Mouse (Mus musculus): ENCODE data around the gene Gse1. TPM values are rescaled to one million over a fixed set of nuclear protein-coding genes. Genes with fewer than 3 reads are reported as not detected.
A peak's percentile ranks its signal among the peaks of the same experiment; 100 is the strongest.

Gene Gse1
- polyA plus RNA-seq, 1 experiment = 14.7 TPM

DNA sequence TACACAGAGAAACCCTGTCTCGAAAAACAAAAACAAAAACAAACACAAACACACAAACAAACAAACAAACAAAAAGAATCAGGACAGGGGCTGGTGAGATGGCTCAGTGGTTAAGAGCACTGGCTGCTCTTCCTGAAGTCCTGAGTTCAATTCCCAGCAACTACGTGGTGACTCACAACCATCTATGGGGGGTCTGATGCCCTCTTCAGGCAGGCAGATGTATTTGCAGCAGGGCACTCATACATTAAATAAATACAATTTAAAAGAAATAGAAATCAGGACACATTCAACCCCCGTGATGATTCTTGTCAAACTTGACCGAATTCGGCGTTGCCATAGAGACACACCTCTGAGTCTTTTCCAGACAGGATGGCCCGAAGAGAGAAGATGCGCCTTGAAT is 20.9 kb upstream of the Gse1 start:
- Histone ChIP-seq H3K79me2 (ENCODE audit: control insufficient read depth, insufficient read depth) (no peaks in the 10 kb centered on the region), H3K36me3 (ENCODE audit: control insufficient read depth, insufficient read depth) (no peaks in the 10 kb centered on the region), H3K27me3 (ENCODE audit: control insufficient read depth, insufficient read depth, insufficient read length) (no peaks in the 10 kb centered on the region), H3K4me2 (ENCODE audit: low read depth) (no peak overlapping the region), H3ac (ENCODE audit: control insufficient read depth, insufficient read length) (no peak overlapping the region), H3K4me3 (no peak overlapping the region)
- TF ChIP-seq MYOD1 (IDR thresholded peaks at IDR 0.05; ENCODE audit: control insufficient read depth in 1 of 3, insufficient read length in 2 of 3, low read depth in 2 of 3) (no peak), REST (IDR thresholded peaks at IDR 0.05; ENCODE audit: insufficient read depth, insufficient read length) (no peak), POLR2A (IDR thresholded peaks at IDR 0.05; ENCODE audit: insufficient read length, low read depth) (no peak), MAX (IDR thresholded peaks at IDR 0.05; ENCODE audit: low read depth) (no peak)

DNA sequence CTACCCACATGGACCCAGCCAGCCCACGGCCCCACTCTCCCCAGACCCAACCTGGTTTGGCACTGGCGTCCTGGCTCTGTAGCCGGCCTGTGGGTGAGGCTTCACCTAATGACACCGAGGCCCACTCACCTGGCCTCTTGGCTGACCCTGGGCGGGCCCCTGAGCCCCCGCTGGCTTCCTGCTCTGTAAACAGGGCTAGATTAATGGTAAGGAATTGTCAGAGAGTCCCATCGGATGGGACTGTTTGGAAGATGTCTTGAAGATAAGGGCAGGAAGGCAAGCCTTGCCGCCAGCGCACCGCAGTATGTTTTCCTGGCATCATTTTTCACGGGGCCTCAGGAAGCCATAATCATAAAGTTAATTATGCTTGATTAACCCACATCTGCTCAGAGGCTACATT is 20.1 kb upstream of the Gse1 start:
- Histone ChIP-seq H3K4me3 (no peak overlapping the region), H3K27me3 (ENCODE audit: control insufficient read depth, insufficient read depth, insufficient read length) (no peaks in the 10 kb centered on the region), H3K36me3 (ENCODE audit: control insufficient read depth, insufficient read depth) (no peaks in the 10 kb centered on the region), H3K4me2 (ENCODE audit: low read depth) (no peak overlapping the region), H3ac (ENCODE audit: control insufficient read depth, insufficient read length) (no peak overlapping the region), H3K79me2 (ENCODE audit: control insufficient read depth, insufficient read depth) (no peaks in the 10 kb centered on the region)
- TF ChIP-seq E2F4 (IDR thresholded peaks at IDR 0.05; ENCODE audit: insufficient read depth) = no peak
- TF ChIP-seq SRF (IDR thresholded peaks at IDR 0.05; ENCODE audit: control insufficient read depth, insufficient read length, low read depth) = no peak
- no peak for TF ChIP-seq MYOG (IDR thresholded peaks at IDR 0.05; ENCODE audit: control insufficient read depth in 1 of 3, insufficient read depth in 1 of 3, insufficient read length in 2 of 3, low read depth in 2 of 3)
- no peak for TF ChIP-seq MAX (IDR thresholded peaks at IDR 0.05; ENCODE audit: low read depth)
- TF ChIP-seq TCF3 (IDR thresholded peaks at IDR 0.05; ENCODE audit: insufficient read length, low read depth) = no peak
- no peak for TF ChIP-seq POLR2AphosphoS2 (IDR thresholded peaks at IDR 0.05; ENCODE audit: insufficient read length, low read depth)
- TF ChIP-seq TCF12 (IDR thresholded peaks at IDR 0.05; ENCODE audit: insufficient read depth, poor library complexity, severe bottlenecking) = no peak
- no peak for TF ChIP-seq USF1 (IDR thresholded peaks at IDR 0.05; ENCODE audit: low read depth)
- no peak for TF ChIP-seq POLR2A (IDR thresholded peaks at IDR 0.05; ENCODE audit: insufficient read length, low read depth)

DNA sequence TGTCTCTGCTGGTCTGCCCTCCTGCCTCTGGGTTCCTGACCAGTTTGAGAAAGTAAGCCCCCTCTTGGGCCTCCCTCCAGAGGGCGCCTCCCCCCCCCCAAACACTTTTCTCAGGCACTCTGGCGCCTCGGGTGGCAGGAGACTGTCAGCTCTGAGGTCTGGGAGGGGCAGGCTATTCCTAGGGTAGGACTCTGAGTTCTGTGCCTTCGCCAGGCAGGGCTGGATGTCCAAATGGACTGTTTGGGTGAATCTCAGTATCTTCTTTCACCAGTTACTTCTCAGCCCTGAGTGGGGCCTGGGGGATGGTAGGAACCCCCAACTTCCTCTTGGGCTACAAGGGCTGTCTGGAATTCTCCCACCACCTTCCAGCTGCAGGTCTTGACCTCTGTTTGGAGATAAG is 16.9 kb upstream of the Gse1 start:
- Histone ChIP-seq H3K4me3 (no peak overlapping the region), H3K79me2 (ENCODE audit: control insufficient read depth, insufficient read depth) (no peaks in the 10 kb centered on the region), H3K4me2 (ENCODE audit: low read depth) (no peak overlapping the region)

DNA sequence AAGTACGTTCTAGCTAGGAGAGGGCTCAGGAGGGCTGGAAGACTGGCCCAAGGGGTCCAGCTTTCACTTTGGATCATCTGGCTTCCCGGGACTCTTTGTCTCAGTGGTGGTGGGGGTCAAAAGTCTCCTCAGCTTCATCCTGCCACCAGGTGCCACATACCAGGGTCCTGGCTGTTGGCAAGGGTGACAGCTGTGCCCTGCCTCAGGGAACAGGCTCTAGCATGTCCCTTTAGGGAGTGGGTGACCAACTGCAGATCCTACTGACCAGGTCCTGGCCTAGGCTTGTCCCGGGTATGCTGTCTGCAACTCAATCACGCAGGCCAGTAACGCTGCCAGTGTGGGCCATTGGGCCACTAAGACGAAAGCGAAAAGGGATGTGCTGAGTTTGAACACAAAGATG is 15.7 kb upstream of the Gse1 start:
- TF ChIP-seq POLR2A (IDR thresholded peaks at IDR 0.05; ENCODE audit: insufficient read length, low read depth) = no peak
- TF ChIP-seq TCF12 (IDR thresholded peaks at IDR 0.05; ENCODE audit: insufficient read depth, poor library complexity, severe bottlenecking) = peak; percentile 43
- TF ChIP-seq CEBPB (IDR thresholded peaks at IDR 0.05; ENCODE audit: insufficient read depth, poor library complexity, severe bottlenecking) = no peak
- peak; percentile 31 to 96 (median 81) for TF ChIP-seq MYOG (IDR thresholded peaks at IDR 0.05; ENCODE audit: control insufficient read depth in 1 of 3, insufficient read depth in 1 of 3, insufficient read length in 2 of 3, low read depth in 2 of 3)
- TF ChIP-seq POLR2AphosphoS2 (IDR thresholded peaks at IDR 0.05; ENCODE audit: insufficient read length, low read depth) = no peak
- no peak for TF ChIP-seq USF1 (IDR thresholded peaks at IDR 0.05; ENCODE audit: low read depth)
- no peak for TF ChIP-seq E2F4 (IDR thresholded peaks at IDR 0.05; ENCODE audit: insufficient read depth)
- TF ChIP-seq REST (IDR thresholded peaks at IDR 0.05; ENCODE audit: insufficient read depth, insufficient read length) = no peak
- peak in 2 of 3 experiments; percentile 63 to 90 for TF ChIP-seq MYOD1 (IDR thresholded peaks at IDR 0.05; ENCODE audit: control insufficient read depth in 1 of 3, insufficient read length in 2 of 3, low read depth in 2 of 3)
- TF ChIP-seq TCF3 (IDR thresholded peaks at IDR 0.05; ENCODE audit: insufficient read length, low read depth) = peak; percentile 55
- TF ChIP-seq SRF (IDR thresholded peaks at IDR 0.05; ENCODE audit: control insufficient read depth, insufficient read length, low read depth) = peak; percentile 22
- no peak for TF ChIP-seq MAX (IDR thresholded peaks at IDR 0.05; ENCODE audit: low read depth)
- Histone ChIP-seq H3K79me2 (ENCODE audit: control insufficient read depth, insufficient read depth) (no peaks in the 10 kb centered on the region), H3K27me3 (ENCODE audit: control insufficient read depth, insufficient read depth, insufficient read length) (no peaks in the 10 kb centered on the region), H3ac (ENCODE audit: control insufficient read depth, insufficient read length) (no peak overlapping the region), H3K4me3 (no peak overlapping the region), H3K36me3 (ENCODE audit: control insufficient read depth, insufficient read depth) (no peaks in the 10 kb centered on the region), H3K4me2 (ENCODE audit: low read depth) (no peak overlapping the region)

More for the DNA sequence above, 16.9 kb upstream of the Gse1 start:
- no peak for TF ChIP-seq TCF3 (IDR thresholded peaks at IDR 0.05; ENCODE audit: insufficient read length, low read depth)
- no peak for TF ChIP-seq TCF12 (IDR thresholded peaks at IDR 0.05; ENCODE audit: insufficient read depth, poor library complexity, severe bottlenecking)
- no peak for TF ChIP-seq CEBPB (IDR thresholded peaks at IDR 0.05; ENCODE audit: insufficient read depth, poor library complexity, severe bottlenecking)
- TF ChIP-seq POLR2AphosphoS2 (IDR thresholded peaks at IDR 0.05; ENCODE audit: insufficient read length, low read depth) = no peak
- no peak for TF ChIP-seq MYOD1 (IDR thresholded peaks at IDR 0.05; ENCODE audit: control insufficient read depth in 1 of 3, insufficient read length in 2 of 3, low read depth in 2 of 3)
- no peak for TF ChIP-seq REST (IDR thresholded peaks at IDR 0.05; ENCODE audit: insufficient read depth, insufficient read length)
- no peak for TF ChIP-seq MYOG (IDR thresholded peaks at IDR 0.05; ENCODE audit: control insufficient read depth in 1 of 3, insufficient read depth in 1 of 3, insufficient read length in 2 of 3, low read depth in 2 of 3)
- no peak for TF ChIP-seq E2F4 (IDR thresholded peaks at IDR 0.05; ENCODE audit: insufficient read depth)
- no peak for TF ChIP-seq MAX (IDR thresholded peaks at IDR 0.05; ENCODE audit: low read depth)
- TF ChIP-seq USF1 (IDR thresholded peaks at IDR 0.05; ENCODE audit: low read depth) = no peak
- no peak for TF ChIP-seq POLR2A (IDR thresholded peaks at IDR 0.05; ENCODE audit: insufficient read length, low read depth)
- TF ChIP-seq SRF (IDR thresholded peaks at IDR 0.05; ENCODE audit: control insufficient read depth, insufficient read length, low read depth) = no peak
- H3K36me3 ChIP-seq (ENCODE audit: control insufficient read depth, insufficient read depth) = no peaks in the 10 kb centered on the region
- H3K27me3 ChIP-seq (ENCODE audit: control insufficient read depth, insufficient read depth, insufficient read length) = no peaks in the 10 kb centered on the region
- no peak overlapping the region for H3ac ChIP-seq (ENCODE audit: control insufficient read depth, insufficient read length)

DNA sequence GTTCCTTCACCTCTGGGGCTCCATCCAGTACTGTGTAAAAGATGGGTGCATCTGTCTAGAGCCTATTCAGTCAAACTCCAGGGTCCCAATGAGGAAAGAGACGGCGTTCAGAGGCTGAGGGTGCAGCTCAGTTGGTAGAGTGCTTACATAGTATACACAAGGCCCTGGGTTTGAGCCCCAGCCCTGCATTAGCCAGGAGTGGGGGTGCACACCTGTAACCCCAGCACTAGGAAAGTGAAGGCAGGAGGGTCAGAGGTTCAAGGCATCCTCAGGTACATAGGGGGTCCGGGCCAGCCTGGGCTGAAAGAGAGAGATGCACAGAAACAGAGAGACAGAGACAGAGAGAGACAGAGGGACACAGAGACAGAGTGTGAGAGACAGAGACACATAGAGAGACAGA is 15.0 kb upstream of the Gse1 start:
- H3K4me3 ChIP-seq = no peak overlapping the region
- H3ac ChIP-seq (ENCODE audit: control insufficient read depth, insufficient read length) = no peak overlapping the region
- H3K36me3 ChIP-seq (ENCODE audit: control insufficient read depth, insufficient read depth) = no peaks in the 10 kb centered on the region
- TF ChIP-seq SRF (IDR thresholded peaks at IDR 0.05; ENCODE audit: control insufficient read depth, insufficient read length, low read depth) (no peak), MYOD1 (IDR thresholded peaks at IDR 0.05; ENCODE audit: control insufficient read depth in 1 of 3, insufficient read length in 2 of 3, low read depth in 2 of 3) (no peak), POLR2AphosphoS2 (IDR thresholded peaks at IDR 0.05; ENCODE audit: insufficient read length, low read depth) (no peak), USF1 (IDR thresholded peaks at IDR 0.05; ENCODE audit: low read depth) (no peak), CEBPB (IDR thresholded peaks at IDR 0.05; ENCODE audit: insufficient read depth, poor library complexity, severe bottlenecking) (no peak), TCF3 (IDR thresholded peaks at IDR 0.05; ENCODE audit: insufficient read length, low read depth) (no peak)
- no peaks in the 10 kb centered on the region for H3K79me2 ChIP-seq (ENCODE audit: control insufficient read depth, insufficient read depth)
- H3K27me3 ChIP-seq (ENCODE audit: control insufficient read depth, insufficient read depth, insufficient read length) = no peaks in the 10 kb centered on the region
- H3K4me2 ChIP-seq (ENCODE audit: low read depth) = peak overlapping the region; percentile 95

Measured in myocyte (in vitro differentiated cells).